9 mouse cellular contexts compared by ENCODE assay signal in the genomic region with DNA sequence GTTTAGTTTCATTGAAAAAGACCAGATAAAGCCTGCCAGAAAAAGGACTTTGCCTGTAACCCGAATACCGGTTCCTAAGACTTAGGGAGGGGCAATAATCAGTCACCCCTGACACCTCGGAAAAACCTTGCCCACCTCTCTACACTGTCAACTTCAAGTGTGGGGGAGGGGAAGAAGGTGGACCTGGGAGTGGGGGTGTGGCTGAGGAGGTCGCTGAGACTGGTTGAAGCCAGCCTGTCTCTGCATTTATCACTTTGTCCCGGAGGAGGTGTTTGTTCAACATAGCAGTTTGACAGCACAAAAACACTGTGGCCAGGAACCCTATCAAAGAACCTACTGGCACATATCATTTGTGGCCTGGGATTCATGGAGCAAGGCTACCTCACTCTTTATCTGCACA. TPM values are rescaled to one million over a fixed set of nuclear protein-coding genes. Genes with fewer than 3 reads are reported as not detected.
DNase-seq lines count a peak whose midpoint lies in the region; ATAC-seq and TF ChIP-seq lines count a peak whose summit lies in the region.
"Had no signal": no experiment of that assay in that cellular context is flagged by ENCODE, and none has a peak within 500 bp of the region (broad histone marks: within the 10 kb centered on the region; RNA-seq: fewer than 3 reads in every experiment).

No protein-coding gene starts in this region.

- ATAC-seq in hindbrain, postnatal 0 days, result no peak
- ATAC-seq in hindbrain, embryonic 15.5 days (ENCODE audit: low FRiP score, low read depth), result no peak
- ATAC-seq in megakaryocyte-erythroid progenitor cell, adult 5-6 weeks (replicated peaks; ENCODE audit: low FRiP score, low TSS enrichment, poor library complexity, severe bottlenecking), result peak; percentile 14; the same call in 1 of the 2 replicates

- H3K9me3 ChIP-seq in hindbrain, embryonic 10.5 days, result no peaks in the 10 kb centered on the region
- H3K9me3 ChIP-seq in hindbrain, postnatal 0 days (ENCODE audit: low read length), result no peaks in the 10 kb centered on the region
- H3K9me3 ChIP-seq in hindbrain, embryonic 15.5 days, result no peaks in the 10 kb centered on the region

- no peak overlapping the region for H3K9ac ChIP-seq in hindbrain, postnatal 0 days (replicated peaks; ENCODE audit: low read length)
- H3K9ac ChIP-seq in hindbrain, embryonic 15.5 days, result no peak overlapping the region

- no peak for DNase-seq in hindbrain, embryonic 10.5 days (ENCODE audit: low spot score)
- DNase-seq in hindbrain, postnatal 0 days (ENCODE audit: low spot score), result no peak
- DNase-seq in spleen, adult 18-20 months, result no peak
- no peak for DNase-seq in urinary bladder, postnatal 10 days (ENCODE audit: low spot score)
- DNase-seq in gastrocnemius, adult 8-10 months (ENCODE audit: low spot score in 2 of 2), result no peak
- DNase-seq: cerebellum, adult 9-11 months had no signal

- H3K4me3 ChIP-seq in hindbrain, embryonic 10.5 days, result no peak overlapping the region
- H3K4me3 ChIP-seq in hindbrain, postnatal 0 days (ENCODE audit: low read length), result no peak overlapping the region
- H3K4me3 ChIP-seq in cortical plate, adult 2 months (ENCODE audit: insufficient read depth, low read length), result no peak overlapping the region
- H3K4me3 ChIP-seq in hindbrain, embryonic 15.5 days, result no peak overlapping the region

- 8% methylated on average over 5 of the region's 5 CpGs for WGBS in hindbrain, embryonic 10.5 days
- WGBS in hindbrain, postnatal 0 days, result 9% methylated on average over 5 of the region's 5 CpGs
- WGBS in hindbrain, embryonic 15.5 days, result 4% methylated on average over 5 of the region's 5 CpGs

- H3K36me3 ChIP-seq in hindbrain, embryonic 10.5 days, result peaks cover 43% of the 10 kb centered on the region
- H3K36me3 ChIP-seq in hindbrain, postnatal 0 days (ENCODE audit: insufficient read depth, low read length), result no peaks in the 10 kb centered on the region
- no peaks in the 10 kb centered on the region for H3K36me3 ChIP-seq in hindbrain, embryonic 15.5 days

- peaks cover 98% of the 10 kb centered on the region for H3K4me1 ChIP-seq in hindbrain, embryonic 10.5 days (replicated peaks)
- peaks cover 6% of the 10 kb centered on the region for H3K4me1 ChIP-seq in hindbrain, postnatal 0 days (ENCODE audit: insufficient read depth, low read length)
- peaks cover 26% of the 10 kb centered on the region for H3K4me1 ChIP-seq in cortical plate, adult 2 months (ENCODE audit: control insufficient read depth, insufficient read depth, low read length)
- H3K4me1 ChIP-seq in hindbrain, embryonic 15.5 days (replicated peaks), result peaks cover 55% of the 10 kb centered on the region

- TF ChIP-seq CTCF in hindbrain, postnatal 0 days (IDR thresholded peaks at IDR 0.05; ENCODE audit: low read depth), result no peak
- no peak for TF ChIP-seq CTCF in cortical plate, adult 2 months (IDR thresholded peaks at IDR 0.05; ENCODE audit: extremely low read depth, insufficient read depth, low read length)

- H3K27ac ChIP-seq in hindbrain, embryonic 10.5 days, result peak overlapping the region; percentile 78
- no peak overlapping the region for H3K27ac ChIP-seq in hindbrain, postnatal 0 days
- H3K27ac ChIP-seq in cortical plate, adult 2 months (ENCODE audit: insufficient read depth, low read length), result peak overlapping the region; percentile 55
- 0 out of 2 replicates have a peak overlapping the region, but pooled peaks have one; percentile 21 for H3K27ac ChIP-seq in hindbrain, embryonic 15.5 days (replicated peaks)

- H3K27me3 ChIP-seq in hindbrain, embryonic 10.5 days (ENCODE audit: insufficient read depth, poor library complexity, severe bottlenecking), result no peaks in the 10 kb centered on the region
- no peaks in the 10 kb centered on the region for H3K27me3 ChIP-seq in hindbrain, postnatal 0 days (ENCODE audit: insufficient read depth, low read length)
- no peaks in the 10 kb centered on the region for H3K27me3 ChIP-seq in hindbrain, embryonic 15.5 days

- TF ChIP-seq POLR2A in cortical plate, adult 2 months (IDR thresholded peaks at IDR 0.05; ENCODE audit: extremely low read depth, insufficient read depth, low read length), result no peak

- no peak overlapping the region for H3K4me2 ChIP-seq in hindbrain, postnatal 0 days (ENCODE audit: low read depth, low read length)
- H3K4me2 ChIP-seq in hindbrain, embryonic 15.5 days, result peak overlapping the region; percentile 1; the same call in 1 of the 2 replicates

RNA-seq across cellular contexts. Expression of a gene that starts 19.2 kb away (rescaled TPM):
- polyA plus RNA-seq in hindbrain, embryonic 10.5 days (2016; fragmentation: Nextera tagmentation; extraction: Ambion mirVana), result 49.3 and 54.1 TPM in 2 replicates
- total RNA-seq in hindbrain, postnatal 0 days (2014; rRNA removed), result 47.7 and 52.0 TPM in 2 replicates
- polyA plus RNA-seq in hindbrain, postnatal 0 days (2015; fragmentation: Nextera tagmentation; extraction: Ambion mirVana), result 21.4 and 21.9 TPM in 2 replicates
- polyA plus RNA-seq in cortical plate, adult 2 months (2012; rRNA removed), result 63.2 and 65.4 TPM in 2 replicates
- polyA plus RNA-seq in hindbrain, embryonic 15.5 days (2015; fragmentation: Nextera tagmentation; extraction: Ambion mirVana), result 37.0 and 38.0 TPM in 2 replicates
- total RNA-seq in megakaryocyte-erythroid progenitor cell, adult 5-6 weeks (2014; fragmentation: Nextera tagmentation), result 118 and 125 TPM in 2 replicates
- total RNA-seq in megakaryocyte-erythroid progenitor cell, adult 5-6 weeks (2017), result 113 and 119 TPM in 2 replicates
- 10 to 100 TPM; 24.4 to 42.0 (median 34.1) TPM for total RNA-seq in gastrocnemius, adult 8-10 months (2022)
